Mouse (Mus musculus) embryonic fibroblast, embryonic 13.5 days (primary cell): ENCODE data around the gene Cog2.

Experiments
- CTCF ChIP-seq: IDR thresholded peaks from 2 replicates; pipeline ENCODE4 v1.5.1; 2011; ENCODE audit warnings: mild to moderate bottlenecking, control low read depth, low read length, moderate library complexity, borderline replicate concordance; ENCODE audit not compliant: insufficient read depth
- POLR2A ChIP-seq: IDR thresholded peaks from 2 replicates; pipeline ENCODE4 v1.6.1; 2011; ENCODE audit warnings: low read depth, mild to moderate bottlenecking, control low read depth, low read length, moderate library complexity

DNA sequence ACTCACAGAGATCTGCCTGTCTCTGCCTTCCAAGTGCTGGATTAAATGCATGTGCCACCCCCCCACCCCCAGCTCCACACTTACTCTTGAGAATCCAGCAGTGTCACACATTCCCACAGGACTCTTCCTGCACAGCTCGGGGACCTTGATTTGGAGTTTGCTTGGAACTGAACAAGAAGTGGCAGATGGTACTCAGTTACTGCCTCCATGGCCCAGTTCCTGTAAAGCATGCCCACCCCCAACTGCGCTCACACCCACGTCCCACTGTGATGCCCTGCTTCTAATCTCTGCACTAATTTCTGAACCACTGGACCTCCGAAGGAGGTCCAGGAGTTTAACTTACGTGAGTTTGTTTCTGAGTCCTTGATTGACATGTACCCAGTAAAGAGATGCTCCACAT, 23.7 kb upstream of the Cog2 start:
- TF ChIP-seq POLR2A (no peak), CTCF (no peak)
